Mouse (Mus musculus) stomach, embryonic 16.5 days (tissue): Measurements from ENCODE around the gene Sema5a. TPM values are rescaled to one million over a fixed set of nuclear protein-coding genes. Genes with fewer than 3 reads are reported as not detected.

Experiments
- ATAC-seq: fragments of 200-750 bp; cut with Nextera tagmentation; 2 replicates; pipeline ENCODE4 v1.8.0; 2017; ENCODE audit warnings: moderate number of reproducible peaks, moderate TSS enrichment; ENCODE audit not compliant: insufficient read depth, low FRiP score
- H3K27ac ChIP-seq: fragments of 300-500 bp; sonication (generic); 2 replicates; pipeline ENCODE4 v1.5.1; 2014; ENCODE audit warnings: low read length
- H3K27me3 ChIP-seq: fragments of 300-500 bp; sonication (generic); 2 replicates; pipeline ENCODE4 v1.6.1; 2014; ENCODE audit warnings: low read length, control low read depth, mixed read lengths; ENCODE audit not compliant: control insufficient read depth, insufficient read depth
- H3K36me3 ChIP-seq: fragments of 300-500 bp; sonication (generic); 2 replicates; pipeline ENCODE4 v1.6.1; 2014; ENCODE audit warnings: low read length; ENCODE audit not compliant: control insufficient read depth, insufficient read depth
- H3K4me1 ChIP-seq: fragments of 300-500 bp; sonication (generic); 2 replicates; pipeline ENCODE4 v1.6.1; 2014; ENCODE audit warnings: low read length, control low read depth, mixed read lengths; ENCODE audit not compliant: control insufficient read depth, insufficient read depth
- H3K4me2 ChIP-seq: fragments of 300-500 bp; sonication (generic); 2 replicates; pipeline ENCODE4 v1.6.1; 2014; ENCODE audit warnings: low read depth, low read length, mixed read lengths
- H3K4me3 ChIP-seq: fragments of 300-500 bp; sonication (generic); replicated peaks from 2 replicates; pipeline ENCODE4 v1.5.1; 2014; ENCODE audit warnings: mild to moderate bottlenecking, low read length
- H3K9ac ChIP-seq: fragments of 300-500 bp; sonication (generic); 2 replicates; pipeline ENCODE4 v1.6.1; 2014; ENCODE audit warnings: low read length
- H3K9me3 ChIP-seq: fragments of 300-500 bp; sonication (generic); replicated peaks from 2 replicates; pipeline ENCODE4 v1.6.1; 2016; ENCODE audit warnings: low read length, control low read depth; ENCODE audit not compliant: control insufficient read depth
- WGBS: fragments of 180-500 bp; shearing (Covaris S2); extraction: QIAGEN DNeasy Blood & Tissue Kit; methylation state at CpG from one replicate; pipeline ENCODE4 v1.1.7; 2014; 5-methylcytosine and 5-hydroxymethylcytosine counted together
- polyA plus RNA-seq: library from polyadenylated mRNA; unstranded; fragments of >200 nt; fragmentation: Nextera tagmentation; extraction: Ambion mirVana; gene quantifications from 2 replicates; pipeline ENCODE4 v1.2.1, GENCODE M21; 2015

Sema5a gene
- polyA plus RNA-seq, 1 experiment from 2014 or later: 18.4 TPM

DNA sequence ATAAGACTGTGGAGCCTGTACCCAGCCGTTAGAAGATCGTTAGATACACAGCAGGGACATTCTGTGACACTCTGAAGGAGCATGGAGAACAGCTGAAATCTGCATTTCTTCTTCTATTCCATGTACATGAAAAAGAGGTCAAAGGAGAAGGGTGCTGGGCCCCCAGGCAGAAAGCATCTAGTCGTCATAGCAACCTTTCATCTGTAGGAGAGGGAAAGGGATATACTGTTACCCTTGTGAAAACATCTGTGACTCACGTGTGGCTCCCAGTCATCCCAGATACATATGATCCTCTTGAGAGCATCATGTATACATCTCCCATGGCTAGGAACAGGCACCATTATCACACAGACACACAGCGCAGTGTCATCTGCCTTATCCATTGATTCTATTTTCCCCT is 16.3 kb downstream of the Sema5a start:
- H3K27ac ChIP-seq: no peak overlapping the region
- 56% methylated on average over 5 of the region's 5 CpGs for WGBS
- no peaks in the 10 kb centered on the region for H3K36me3 ChIP-seq
- ATAC-seq: no peak
- no peak overlapping the region for H3K4me3 ChIP-seq
- H3K27me3 ChIP-seq: no peaks in the 10 kb centered on the region
- H3K9me3 ChIP-seq: no peaks in the 10 kb centered on the region
- H3K4me1 ChIP-seq: peaks cover 26% of the 10 kb centered on the region
- no peak overlapping the region for H3K4me2 ChIP-seq
- no peak overlapping the region for H3K9ac ChIP-seq

DNA sequence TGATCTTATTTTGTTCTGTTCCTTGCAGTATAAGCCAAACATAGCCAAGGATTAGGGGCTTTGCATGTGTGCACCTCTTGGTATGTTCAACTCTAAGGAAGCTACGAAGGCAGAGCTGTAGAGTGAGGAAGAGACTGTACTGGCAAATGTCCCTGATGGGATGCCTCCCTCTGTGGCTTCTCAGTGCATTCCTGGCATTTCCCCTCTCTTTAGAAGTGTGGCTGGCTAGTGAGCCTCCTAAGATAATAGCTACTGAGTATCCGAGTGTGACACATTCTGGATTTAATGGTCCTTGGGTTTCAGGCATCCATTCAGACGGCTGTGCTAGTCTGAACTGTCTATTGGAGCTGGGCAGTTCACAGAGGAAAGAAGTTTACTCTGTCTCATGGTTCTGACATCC is 19.0 kb downstream of the Sema5a start:
- ATAC-seq: no peak

DNA sequence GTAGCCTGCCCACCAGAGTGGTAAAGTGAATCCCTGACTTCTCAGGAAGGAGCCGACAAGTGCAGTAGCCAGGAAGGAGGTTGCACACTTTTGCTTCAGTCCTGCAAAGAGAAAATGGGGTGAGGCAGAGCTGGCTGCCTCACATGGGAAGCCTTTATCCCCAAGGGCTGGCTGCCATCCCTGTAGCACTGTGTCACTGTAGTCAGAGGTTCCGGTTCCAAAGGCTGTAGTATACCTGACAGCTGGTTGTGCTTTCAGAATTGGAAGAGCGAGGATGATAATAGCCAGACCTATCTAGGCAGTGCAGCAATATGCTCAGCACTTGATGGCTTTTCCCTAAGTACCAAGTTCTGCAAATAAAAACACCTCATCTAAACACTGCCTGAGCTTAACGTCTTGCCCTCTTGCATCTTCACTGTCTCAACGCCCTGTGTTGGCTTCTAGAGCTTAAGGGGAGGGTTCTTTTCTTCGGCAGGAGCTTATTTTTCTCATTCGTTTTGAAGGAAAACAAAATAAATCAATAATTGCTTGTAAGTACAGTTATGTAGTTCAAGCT is 20.3 kb downstream of the Sema5a start:
- 45% methylated on average over 7 of the region's 7 CpGs for WGBS
- H3K4me1 ChIP-seq: peaks cover 23% of the 10 kb centered on the region
- peak overlapping the region; percentile 1 for H3K27ac ChIP-seq
- H3K4me3 ChIP-seq: no peak overlapping the region
- H3K4me2 ChIP-seq: no peak overlapping the region; the same call in 1 of the 2 replicates
- H3K36me3 ChIP-seq: no peaks in the 10 kb centered on the region
- H3K27me3 ChIP-seq: no peaks in the 10 kb centered on the region
- H3K9me3 ChIP-seq: no peaks in the 10 kb centered on the region
- peak; percentile 46 for ATAC-seq
- no peak overlapping the region for H3K9ac ChIP-seq

More for the DNA sequence above, 19.0 kb downstream of the Sema5a start:
- no peak overlapping the region for H3K9ac ChIP-seq
- H3K4me1 ChIP-seq: peaks cover 23% of the 10 kb centered on the region
- no peak overlapping the region for H3K4me2 ChIP-seq
- H3K36me3 ChIP-seq: no peaks in the 10 kb centered on the region
- no peaks in the 10 kb centered on the region for H3K27me3 ChIP-seq
- 68% methylated on average over 3 of the region's 3 CpGs for whole genome bisulfite sequencing
- no peaks in the 10 kb centered on the region for H3K9me3 ChIP-seq
- H3K27ac ChIP-seq: no peak overlapping the region
- H3K4me3 ChIP-seq: no peak overlapping the region

DNA sequence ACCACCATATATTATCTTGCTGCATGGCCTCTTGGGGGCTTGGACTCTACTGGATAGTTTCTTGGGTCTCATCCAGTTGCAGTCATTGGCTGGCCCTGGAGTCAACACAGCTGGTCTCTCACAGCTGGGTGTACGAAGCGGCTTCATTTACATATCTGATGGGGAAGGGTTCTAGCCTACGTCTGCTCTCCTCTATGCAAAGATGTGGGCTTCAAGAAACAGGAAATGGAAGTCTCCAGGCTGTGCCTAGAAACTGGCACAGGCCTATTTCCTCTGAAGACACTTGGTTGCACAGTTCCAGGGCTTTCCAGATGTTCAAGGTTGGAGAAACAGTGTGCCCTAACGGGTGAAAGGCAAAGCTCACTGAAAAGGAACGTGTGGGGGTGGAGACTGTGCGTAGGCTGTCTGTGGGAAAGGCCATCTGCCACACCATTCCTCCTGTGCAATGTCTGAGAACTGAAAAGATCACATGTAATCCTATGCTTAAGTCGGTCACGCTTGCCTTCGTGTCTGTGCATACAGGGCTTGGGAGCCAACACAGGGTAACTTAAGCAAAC is 20.8 kb downstream of the Sema5a start:
- Histone ChIP-seq H3K4me2 (peak overlapping the region; percentile 20), H3K4me1 (peaks cover 23% of the 10 kb centered on the region)
- peak; percentile 91 for ATAC-seq

DNA sequence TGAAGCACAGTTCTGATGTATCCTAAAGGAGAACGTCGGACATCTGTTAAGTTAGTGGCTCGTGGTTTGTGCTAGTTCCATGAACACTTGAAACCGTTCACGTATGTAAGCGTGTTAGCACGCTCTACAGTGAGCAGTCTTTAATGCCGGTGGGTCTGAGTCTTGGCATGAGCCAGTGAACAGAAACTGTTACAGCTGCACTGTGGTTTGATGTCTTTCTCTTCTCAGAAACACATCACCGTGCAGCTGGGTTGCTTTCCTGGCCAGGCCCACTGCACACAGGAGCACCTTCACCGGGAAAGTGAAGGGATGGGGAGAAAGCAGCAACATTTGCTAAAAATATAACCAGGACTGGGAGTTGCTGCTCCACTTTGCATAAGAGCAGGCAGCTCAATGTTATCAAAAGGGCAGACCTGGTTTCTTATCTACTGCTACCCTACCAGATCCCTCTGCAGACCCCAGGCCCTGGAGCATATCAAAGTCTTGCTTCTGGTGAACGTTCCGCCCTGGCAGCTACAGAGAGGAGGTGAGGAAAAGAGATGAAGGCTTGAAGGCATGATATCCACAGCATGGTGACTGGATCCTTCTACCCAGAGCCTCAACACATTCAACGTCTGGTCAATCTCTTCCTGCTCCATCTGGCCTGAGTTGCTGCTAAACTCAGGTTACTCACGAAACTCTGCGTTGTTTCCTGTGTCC is 21.7 kb downstream of the Sema5a start:
- H3K36me3 ChIP-seq: no peaks in the 10 kb centered on the region
- no peak for ATAC-seq
- H3K27ac ChIP-seq: peak overlapping the region; percentile 76
- no peak overlapping the region for H3K9ac ChIP-seq
- H3K4me3 ChIP-seq: no peak overlapping the region
- 64% methylated on average over 15 of the region's 15 CpGs for WGBS
- no peaks in the 10 kb centered on the region for H3K27me3 ChIP-seq
- no peaks in the 10 kb centered on the region for H3K9me3 ChIP-seq
- H3K4me2 ChIP-seq: no peak overlapping the region
- peaks cover 18% of the 10 kb centered on the region for H3K4me1 ChIP-seq

More for the DNA sequence above, 20.8 kb downstream of the Sema5a start:
- Histone ChIP-seq H3K4me3 (no peak overlapping the region), H3K27me3 (no peaks in the 10 kb centered on the region), H3K27ac (peak overlapping the region; percentile 76), H3K9ac (no peak overlapping the region), H3K36me3 (no peaks in the 10 kb centered on the region), H3K9me3 (no peaks in the 10 kb centered on the region)
- 42% methylated on average over 9 of the region's 9 CpGs for WGBS

DNA sequence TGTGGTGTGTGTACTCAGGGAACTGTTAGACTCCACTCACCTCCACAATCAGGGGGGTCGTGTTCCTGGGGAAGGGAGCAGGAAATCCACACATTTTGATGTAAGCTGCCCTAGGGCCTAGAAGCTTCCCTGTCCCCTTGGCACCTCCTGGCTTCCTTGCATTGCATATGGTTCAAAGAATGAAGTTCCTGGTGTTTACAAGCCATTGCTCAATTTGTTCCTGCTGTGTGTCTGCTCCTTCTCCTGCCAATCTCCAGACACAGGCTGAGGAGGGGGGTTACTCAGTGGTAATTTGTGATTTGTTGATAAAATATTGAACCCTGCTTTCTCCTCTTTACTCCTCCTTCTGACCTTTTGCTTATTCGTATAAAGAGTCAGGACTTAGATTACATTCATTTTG is 25.5 kb downstream of the Sema5a start:
- 48% methylated on average over 2 of the region's 2 CpGs for WGBS
- peaks cover 16% of the 10 kb centered on the region for H3K4me1 ChIP-seq
- H3K9me3 ChIP-seq: no peaks in the 10 kb centered on the region
- no peak overlapping the region for H3K27ac ChIP-seq
- no peak overlapping the region for H3K4me2 ChIP-seq
- H3K9ac ChIP-seq: no peak overlapping the region
- no peaks in the 10 kb centered on the region for H3K27me3 ChIP-seq
- no peaks in the 10 kb centered on the region for H3K36me3 ChIP-seq
- no peak overlapping the region for H3K4me3 ChIP-seq
- ATAC-seq: no peak

DNA sequence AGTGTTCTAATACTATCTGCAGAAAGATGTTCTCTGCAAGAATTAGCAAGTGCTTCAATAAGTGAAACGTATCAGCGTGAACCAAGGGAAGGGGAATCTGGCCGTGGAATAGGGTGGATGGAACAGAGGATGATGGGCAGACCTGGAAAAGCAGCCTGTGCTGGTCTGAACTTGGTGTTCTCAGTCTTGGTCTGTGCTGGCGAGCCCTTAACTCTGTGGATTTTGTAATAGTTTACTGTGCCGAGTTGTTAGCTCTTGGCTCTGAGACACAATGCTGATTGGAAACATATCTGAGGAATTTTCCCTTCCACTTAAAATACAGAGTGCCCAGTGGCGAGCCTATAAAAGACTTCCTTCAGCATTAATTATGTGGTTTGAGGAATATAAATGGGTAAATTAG is 29.3 kb downstream of the Sema5a start:
- H3K4me2 ChIP-seq: no peak overlapping the region
- no peak for ATAC-seq
- H3K4me1 ChIP-seq: no peaks in the 10 kb centered on the region
- H3K9me3 ChIP-seq: no peaks in the 10 kb centered on the region
- no peak overlapping the region for H3K4me3 ChIP-seq
- WGBS: 76% methylated on average over 6 of the region's 6 CpGs
- H3K27ac ChIP-seq: no peak overlapping the region
- no peaks in the 10 kb centered on the region for H3K36me3 ChIP-seq
- no peaks in the 10 kb centered on the region for H3K27me3 ChIP-seq
- no peak overlapping the region for H3K9ac ChIP-seq

DNA sequence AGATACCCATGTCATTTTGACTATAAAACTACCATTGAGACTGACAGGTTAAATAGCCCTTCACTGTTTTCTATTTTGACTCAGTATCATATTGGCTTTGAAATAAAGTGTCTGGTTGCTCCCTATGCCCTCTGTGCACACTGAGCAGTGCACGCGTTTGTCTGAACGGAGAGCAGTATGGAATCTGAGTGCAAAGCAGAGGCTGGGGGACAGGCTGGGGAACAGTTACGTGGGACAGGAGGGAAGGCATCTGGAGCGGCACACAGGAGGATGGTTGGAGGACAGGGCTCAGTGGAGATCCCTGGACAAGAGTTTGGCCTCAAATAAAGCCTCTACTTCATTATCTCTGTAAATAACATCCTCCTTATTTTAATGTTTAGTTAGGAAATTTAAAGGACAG is 30.4 kb downstream of the Sema5a start:
- Histone ChIP-seq H3K4me2 (no peak overlapping the region), H3K9ac (no peak overlapping the region), H3K27ac (no peak overlapping the region), H3K4me1 (no peaks in the 10 kb centered on the region), H3K4me3 (no peak overlapping the region), H3K36me3 (no peaks in the 10 kb centered on the region), H3K9me3 (no peaks in the 10 kb centered on the region), H3K27me3 (no peaks in the 10 kb centered on the region)
- no peak for ATAC-seq
- WGBS: 85% methylated on average over 5 of the region's 5 CpGs

DNA sequence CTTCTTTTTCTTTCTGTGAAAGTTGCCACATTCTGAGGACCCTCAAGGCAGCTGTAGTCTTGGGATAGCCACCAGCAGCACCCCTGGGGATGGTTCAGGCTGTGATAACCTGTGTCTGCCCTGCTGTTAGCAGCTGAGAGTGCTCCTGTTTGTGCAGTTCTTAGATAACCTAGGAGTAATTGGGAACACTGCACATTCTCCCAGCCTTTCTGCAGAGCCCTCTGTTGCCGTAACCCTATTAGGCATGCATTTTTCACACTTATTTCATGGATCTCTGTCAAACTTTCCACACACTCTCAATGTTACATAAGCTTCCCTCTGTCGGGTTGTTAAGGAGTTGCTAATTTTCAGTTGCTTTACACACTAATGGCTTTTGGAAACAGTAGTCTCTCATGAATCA is 34.0 kb downstream of the Sema5a start:
- no peak overlapping the region for H3K9ac ChIP-seq
- no peak overlapping the region for H3K4me2 ChIP-seq
- no peak overlapping the region for H3K4me3 ChIP-seq
- H3K36me3 ChIP-seq: no peaks in the 10 kb centered on the region
- H3K27me3 ChIP-seq: no peaks in the 10 kb centered on the region
- no peak for ATAC-seq
- no peaks in the 10 kb centered on the region for H3K9me3 ChIP-seq
- H3K4me1 ChIP-seq: no peaks in the 10 kb centered on the region
- no peak overlapping the region for H3K27ac ChIP-seq
- 55% methylated on average over 2 of the region's 2 CpGs for whole genome bisulfite sequencing
